Mouse (Mus musculus): ENCODE measurements around the gene Ttll8. TPM values are rescaled to one million over a fixed set of nuclear protein-coding genes. Genes with fewer than 3 reads are reported as not detected.

Ttll8 gene
- polyA plus RNA-seq, 1 experiment, result 0.03 TPM

GRCm38 (mm10) chr15:88906347-88906746, 47.9 kb downstream of the Ttll8 start:
- no peaks in the 10 kb centered on the region for H3K27me3 ChIP-seq (replicated peaks; ENCODE audit: control insufficient read depth, insufficient read depth, low read length)
- H3K27ac ChIP-seq (ENCODE audit: insufficient read depth, low read depth, low read length), result no peak overlapping the region
- TF ChIP-seq POLR2A (IDR thresholded peaks at IDR 0.05; ENCODE audit: low read depth, low read length), result no peak
- no peak for TF ChIP-seq CTCF (conservative IDR thresholded peaks at IDR 0.05; ENCODE audit: insufficient read depth, insufficient read length, low read depth, low read length)
- no peaks in the 10 kb centered on the region for H3K4me1 ChIP-seq (ENCODE audit: control insufficient read depth, insufficient read depth, low read length)
- no peak for DNase-seq
- no peak overlapping the region for H3K4me3 ChIP-seq (ENCODE audit: insufficient read depth, low read depth, low read length)
- H3K36me3 ChIP-seq (ENCODE audit: control insufficient read depth, insufficient read depth, low read length), result no peaks in the 10 kb centered on the region
- 81% methylated on average over 4 of the region's 4 CpGs for WGBS

GRCm38 (mm10) chr15:88904056-88904811, 50.0 kb downstream of the Ttll8 start:
- TF ChIP-seq CTCF (conservative IDR thresholded peaks at IDR 0.05; ENCODE audit: insufficient read depth, insufficient read length, low read depth, low read length) (no peak), POLR2A (IDR thresholded peaks at IDR 0.05; ENCODE audit: low read depth, low read length) (no peak)
- Histone ChIP-seq H3K27ac (ENCODE audit: insufficient read depth, low read depth, low read length) (no peak overlapping the region), H3K27me3 (replicated peaks; ENCODE audit: control insufficient read depth, insufficient read depth, low read length) (no peaks in the 10 kb centered on the region), H3K4me3 (ENCODE audit: insufficient read depth, low read depth, low read length) (no peak overlapping the region), H3K4me1 (ENCODE audit: control insufficient read depth, insufficient read depth, low read length) (no peaks in the 10 kb centered on the region), H3K36me3 (ENCODE audit: control insufficient read depth, insufficient read depth, low read length) (no peaks in the 10 kb centered on the region)
- 79% methylated on average over 14 of the region's 14 CpGs for WGBS
- DNase-seq, result no peak

- Histone ChIP-seq H3K27ac (ENCODE audit: insufficient read depth, low read depth, low read length) (no peak overlapping the region), H3K27me3 (replicated peaks; ENCODE audit: control insufficient read depth, insufficient read depth, low read length) (no peaks in the 10 kb centered on the region), H3K4me3 (ENCODE audit: insufficient read depth, low read depth, low read length) (no peak overlapping the region), H3K36me3 (ENCODE audit: control insufficient read depth, insufficient read depth, low read length) (no peaks in the 10 kb centered on the region), H3K4me1 (ENCODE audit: control insufficient read depth, insufficient read depth, low read length) (no peaks in the 10 kb centered on the region)
- WGBS, result 93% methylated on average over 1 of the region's 1 CpGs
- DNase-seq, result no peak
- TF ChIP-seq CTCF (conservative IDR thresholded peaks at IDR 0.05; ENCODE audit: insufficient read depth, insufficient read length, low read depth, low read length) (0 out of 2 replicates have a peak, but pooled peaks have one; percentile 11), POLR2A (IDR thresholded peaks at IDR 0.05; ENCODE audit: low read depth, low read length) (no peak)
These were observed 51.1 kb downstream of the Ttll8 start for GRCm38 (mm10) chr15:88903086-88903485.

GRCm38 (mm10) chr15:88902200-88902875, 51.9 kb downstream of the Ttll8 start:
- peak; percentile 14 for DNase-seq
- no peak for TF ChIP-seq POLR2A (IDR thresholded peaks at IDR 0.05; ENCODE audit: low read depth, low read length)
- no peak for TF ChIP-seq CTCF (conservative IDR thresholded peaks at IDR 0.05; ENCODE audit: insufficient read depth, insufficient read length, low read depth, low read length)
- H3K27ac ChIP-seq (ENCODE audit: insufficient read depth, low read depth, low read length), result no peak overlapping the region
- H3K27me3 ChIP-seq (replicated peaks; ENCODE audit: control insufficient read depth, insufficient read depth, low read length), result no peaks in the 10 kb centered on the region
- H3K36me3 ChIP-seq (ENCODE audit: control insufficient read depth, insufficient read depth, low read length), result no peaks in the 10 kb centered on the region
- no peaks in the 10 kb centered on the region for H3K4me1 ChIP-seq (ENCODE audit: control insufficient read depth, insufficient read depth, low read length)
- no peak overlapping the region for H3K4me3 ChIP-seq (ENCODE audit: insufficient read depth, low read depth, low read length)
- WGBS, result 88% methylated on average over 15 of the region's 15 CpGs

GRCm38 (mm10) chr15:88896341-88896980, 57.8 kb downstream of the Ttll8 start:
- no peak for DNase-seq
- TF ChIP-seq CTCF (conservative IDR thresholded peaks at IDR 0.05; ENCODE audit: insufficient read depth, insufficient read length, low read depth, low read length) (no peak), POLR2A (IDR thresholded peaks at IDR 0.05; ENCODE audit: low read depth, low read length) (no peak)
- Histone ChIP-seq H3K36me3 (ENCODE audit: control insufficient read depth, insufficient read depth, low read length) (no peaks in the 10 kb centered on the region), H3K27ac (ENCODE audit: insufficient read depth, low read depth, low read length) (no peak overlapping the region), H3K4me3 (ENCODE audit: insufficient read depth, low read depth, low read length) (no peak overlapping the region), H3K4me1 (ENCODE audit: control insufficient read depth, insufficient read depth, low read length) (peaks cover 3% of the 10 kb centered on the region; the same call in 1 of the 2 replicates), H3K27me3 (replicated peaks; ENCODE audit: control insufficient read depth, insufficient read depth, low read length) (no peaks in the 10 kb centered on the region)
- 89% methylated on average over 10 of the region's 10 CpGs for WGBS

- WGBS, result 84% methylated on average over 6 of the region's 6 CpGs
- Histone ChIP-seq H3K36me3 (ENCODE audit: control insufficient read depth, insufficient read depth, low read length) (no peaks in the 10 kb centered on the region), H3K27me3 (replicated peaks; ENCODE audit: control insufficient read depth, insufficient read depth, low read length) (no peaks in the 10 kb centered on the region), H3K4me3 (ENCODE audit: insufficient read depth, low read depth, low read length) (no peak overlapping the region), H3K27ac (ENCODE audit: insufficient read depth, low read depth, low read length) (no peak overlapping the region), H3K4me1 (ENCODE audit: control insufficient read depth, insufficient read depth, low read length) (peaks cover 6% of the 10 kb centered on the region; the same call in 1 of the 2 replicates)
- DNase-seq, result no peak
- TF ChIP-seq CTCF (conservative IDR thresholded peaks at IDR 0.05; ENCODE audit: insufficient read depth, insufficient read length, low read depth, low read length) (no peak), POLR2A (IDR thresholded peaks at IDR 0.05; ENCODE audit: low read depth, low read length) (no peak)
These were observed 58.3 kb downstream of the Ttll8 start for GRCm38 (mm10) chr15:88895891-88896290.

- H3K27me3 ChIP-seq (replicated peaks; ENCODE audit: control insufficient read depth, insufficient read depth, low read length), result no peaks in the 10 kb centered on the region
- no peak for TF ChIP-seq CTCF (conservative IDR thresholded peaks at IDR 0.05; ENCODE audit: insufficient read depth, insufficient read length, low read depth, low read length)
- TF ChIP-seq POLR2A (IDR thresholded peaks at IDR 0.05; ENCODE audit: low read depth, low read length), result no peak
- H3K4me3 ChIP-seq (ENCODE audit: insufficient read depth, low read depth, low read length), result no peak overlapping the region
- H3K36me3 ChIP-seq (ENCODE audit: control insufficient read depth, insufficient read depth, low read length), result no peaks in the 10 kb centered on the region
- no peak for DNase-seq
- no peak overlapping the region for H3K27ac ChIP-seq (ENCODE audit: insufficient read depth, low read depth, low read length)
- 71% methylated on average over 7 of the region's 7 CpGs for WGBS
- H3K4me1 ChIP-seq (ENCODE audit: control insufficient read depth, insufficient read depth, low read length), result peaks cover 6% of the 10 kb centered on the region; the same call in 1 of the 2 replicates
These were observed 59.1 kb downstream of the Ttll8 start for GRCm38 (mm10) chr15:88895119-88895518.

Measured in kidney, adult 2 months (tissue).